Mouse (Mus musculus): ENCODE results near the gene Cnst.

The Cnst gene

GRCm38 (mm10) chr1:179545768-179546550, at the start of gene Cnst, which contains the start of gene Tfb2m:
Cnst (plus strand) TSS chr1:179546370.
Tfb2m (minus strand) TSS chr1:179546267.
- DNase-seq (ENCODE audit: low read depth, low spot score) = peak; percentile 96

GRCm38 (mm10) chr1:179499257-179499656, 46.9 kb upstream of the Cnst start:
- no peak for DNase-seq (ENCODE audit: low read depth, low spot score)

DNA sequence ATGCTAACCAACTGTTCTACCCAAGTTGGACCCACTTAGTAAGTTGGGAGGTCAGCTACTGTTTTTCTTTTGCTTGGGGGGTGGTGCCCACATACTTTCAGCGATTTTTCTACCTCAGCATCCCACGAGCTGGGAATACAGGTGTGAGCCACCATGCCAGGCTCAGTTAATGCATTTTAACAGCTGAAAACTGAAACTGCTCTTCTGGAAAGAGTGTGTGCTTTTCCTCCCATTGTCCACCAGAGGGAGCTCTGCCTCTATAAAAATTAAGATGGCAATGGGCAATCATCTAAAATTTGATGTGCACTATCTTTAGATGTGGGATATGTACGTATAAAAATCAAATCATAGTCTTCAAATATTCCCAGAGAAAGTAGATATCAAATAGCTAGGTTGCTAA, 43.6 kb upstream of the Cnst start:
- peak; percentile 35 for DNase-seq (ENCODE audit: low read depth, low spot score)

DNA sequence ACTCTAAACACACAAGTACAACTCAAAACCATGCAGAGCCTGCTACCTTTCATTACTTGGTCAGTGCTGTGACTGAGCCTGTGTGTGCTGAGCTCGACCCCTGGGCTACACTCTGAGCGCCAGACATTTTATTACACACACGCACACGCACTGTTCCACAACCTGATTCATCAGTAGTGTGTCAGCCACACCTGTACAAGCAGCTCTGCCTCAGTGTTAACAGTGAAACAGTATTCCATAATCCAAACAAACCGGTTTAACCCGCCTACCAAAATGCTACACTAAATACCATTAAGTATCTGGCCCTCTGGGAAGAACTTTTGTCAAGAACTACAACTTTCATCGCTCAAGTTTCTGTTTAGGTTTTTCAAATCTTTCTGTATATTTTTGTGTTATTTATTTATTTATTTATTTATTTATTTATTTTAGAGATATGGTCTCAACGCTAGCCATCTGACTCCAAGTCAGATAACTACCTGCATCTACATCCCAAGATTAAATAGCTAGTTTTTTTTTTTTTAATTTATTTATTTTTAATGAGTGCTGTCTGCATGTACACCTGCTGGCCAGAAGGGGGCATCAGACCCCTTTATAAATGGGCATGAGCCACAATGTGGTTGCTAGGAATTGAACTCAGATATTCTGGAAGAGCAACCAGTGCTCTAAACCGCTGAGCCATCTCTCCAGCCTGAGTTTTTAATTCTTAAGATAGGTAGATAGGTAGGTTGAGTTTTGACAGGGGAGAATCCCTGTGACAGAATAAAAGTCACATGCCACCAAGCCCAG, 39.4 kb upstream of the Cnst start:
- peak; percentile 66 for DNase-seq (ENCODE audit: low read depth, low spot score)

- DNase-seq (ENCODE audit: low read depth, low spot score) = no peak
These were observed 35.4 kb upstream of the Cnst start for GRCm38 (mm10) chr1:179510546-179511340.

GRCm38 (mm10) chr1:179511895-179512294, 34.3 kb upstream of the Cnst start:
- no peak for DNase-seq (ENCODE audit: low read depth, low spot score)

- peak; percentile 49 for DNase-seq (ENCODE audit: low read depth, low spot score)
These were observed 29.0 kb upstream of the Cnst start for GRCm38 (mm10) chr1:179516941-179517712.

DNA sequence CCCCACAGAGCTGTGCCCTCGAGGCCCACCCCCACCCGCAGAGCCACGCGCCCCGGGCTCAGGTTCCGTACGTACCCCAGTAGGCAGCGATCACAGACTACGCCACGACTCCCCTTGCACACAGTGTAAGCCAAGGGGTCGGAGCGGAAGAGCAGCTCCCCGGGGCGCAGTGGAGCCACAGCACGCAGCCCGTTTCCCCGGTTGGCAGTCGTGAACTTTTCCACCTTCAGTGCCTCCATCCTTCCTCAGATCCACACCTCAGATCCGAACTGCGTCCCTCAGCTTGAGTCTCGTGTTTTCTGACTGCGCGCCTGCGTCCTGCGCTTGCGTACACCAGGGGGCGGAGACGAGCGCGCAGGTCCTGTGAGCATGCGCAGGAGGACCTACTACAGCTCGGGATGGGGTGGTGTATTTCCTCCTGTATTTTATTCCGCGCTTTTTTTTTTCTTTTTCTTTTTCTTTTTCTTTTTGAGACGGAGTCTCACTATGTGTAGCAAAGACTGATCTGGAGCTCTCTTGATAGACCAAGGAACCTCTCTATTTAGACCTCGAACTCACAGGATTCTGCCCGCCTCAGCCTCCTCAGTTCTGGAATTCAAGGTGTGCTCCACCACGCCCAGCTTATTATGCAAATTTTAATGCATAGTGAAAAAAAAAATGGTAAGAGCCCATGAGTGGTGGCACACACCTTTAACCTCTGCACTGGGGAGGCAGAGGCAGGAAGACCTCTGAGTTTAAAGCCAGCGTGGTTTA, 28.3 kb upstream of the Cnst start, which contains the start of gene Smyd3:
Smyd3 (minus strand) TSS at position 329 of the 753 bp plus-strand sequence.
- peak; percentile 92 for DNase-seq (ENCODE audit: low read depth, low spot score)

DNA sequence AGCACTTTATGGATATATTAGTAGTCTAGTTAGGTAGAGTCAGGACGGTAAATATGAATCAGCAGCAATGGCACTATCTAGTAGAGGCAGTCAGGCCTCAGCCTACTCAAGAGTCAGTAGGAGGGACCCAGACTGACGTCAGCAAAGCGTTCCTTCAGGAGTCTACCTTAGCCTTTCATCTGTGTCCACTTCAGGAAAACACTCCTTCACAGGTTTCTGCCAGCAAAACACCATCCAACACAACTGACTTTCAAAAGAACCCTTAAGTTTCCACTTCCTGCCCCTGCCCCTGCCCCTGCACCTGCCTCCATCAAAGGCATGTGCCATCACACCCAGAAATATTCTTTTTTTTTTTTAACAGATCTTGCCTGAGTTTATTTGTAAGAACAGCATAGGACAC, 26.3 kb upstream of the Cnst start:
- peak; percentile 46 for DNase-seq (ENCODE audit: low read depth, low spot score)

- DNase-seq (ENCODE audit: low read depth, low spot score) = no peak
These were observed 7.1 kb upstream of the Cnst start for GRCm38 (mm10) chr1:179539054-179539453.

DNA sequence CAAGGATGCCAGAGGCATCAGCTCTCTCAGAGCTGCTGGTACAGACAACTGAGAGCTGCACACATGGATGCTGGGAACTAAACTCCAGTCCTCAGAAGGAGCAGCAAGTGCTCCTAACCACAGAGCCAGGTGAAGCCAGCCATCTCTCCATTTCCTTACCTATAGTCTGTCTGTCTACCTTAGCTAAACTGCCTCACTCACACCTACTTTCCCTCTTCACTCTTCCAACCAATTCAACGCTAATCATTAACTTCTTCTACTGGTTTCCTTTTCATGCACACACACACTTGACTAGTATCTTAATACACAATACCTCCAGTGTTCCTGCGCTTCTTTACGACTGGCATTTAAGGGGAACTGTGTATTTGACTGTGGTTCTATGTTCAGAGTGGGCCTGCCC, 6.3 kb upstream of the Cnst start:
- no peak for DNase-seq (ENCODE audit: low read depth, low spot score)

GRCm38 (mm10) chr1:179541502-179541901, 4.7 kb upstream of the Cnst start:
- peak; percentile 34 for DNase-seq (ENCODE audit: low read depth, low spot score)

DNA sequence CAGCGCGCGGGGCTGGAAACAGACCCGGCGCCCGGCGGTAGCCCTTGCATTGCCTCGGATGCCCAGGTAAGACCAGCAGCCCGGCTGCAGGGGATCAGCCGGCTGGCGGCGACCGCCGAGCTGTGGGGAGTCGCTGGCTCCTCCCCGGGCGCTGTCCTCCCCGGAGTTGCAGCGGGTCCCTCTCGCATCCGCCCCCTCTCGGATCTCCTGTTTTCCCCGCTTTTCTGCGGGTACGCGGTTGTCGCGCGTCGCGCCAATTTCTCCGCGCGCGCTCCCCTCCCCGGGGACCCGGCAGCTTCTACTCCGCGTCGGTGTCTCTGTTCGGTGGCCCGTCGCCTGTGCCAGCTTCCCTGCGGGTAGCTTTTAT, 364 bp downstream of the Cnst start:
- no peak for DNase-seq (ENCODE audit: low read depth, low spot score)

DNA sequence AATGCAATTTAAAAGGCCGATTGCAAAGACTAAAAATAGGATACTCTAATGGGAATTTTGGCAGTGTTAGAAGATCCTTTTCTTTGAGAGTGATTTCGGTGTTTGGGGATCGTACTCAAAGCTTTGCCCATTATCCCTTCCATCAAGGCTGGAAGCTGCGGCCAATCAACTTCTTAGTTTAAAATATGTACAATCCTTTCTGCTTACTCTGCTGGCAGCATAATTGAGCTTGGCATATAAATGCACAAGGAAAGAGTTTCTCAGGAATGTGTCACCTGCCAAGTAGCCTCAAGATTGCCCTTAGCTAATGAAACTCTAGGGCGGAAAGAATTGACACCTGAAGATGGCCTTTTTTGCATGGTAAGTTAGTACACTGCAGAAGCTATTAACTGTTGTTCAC, 1.0 kb downstream of the Cnst start:
- DNase-seq (ENCODE audit: low read depth, low spot score) = no peak

DNA sequence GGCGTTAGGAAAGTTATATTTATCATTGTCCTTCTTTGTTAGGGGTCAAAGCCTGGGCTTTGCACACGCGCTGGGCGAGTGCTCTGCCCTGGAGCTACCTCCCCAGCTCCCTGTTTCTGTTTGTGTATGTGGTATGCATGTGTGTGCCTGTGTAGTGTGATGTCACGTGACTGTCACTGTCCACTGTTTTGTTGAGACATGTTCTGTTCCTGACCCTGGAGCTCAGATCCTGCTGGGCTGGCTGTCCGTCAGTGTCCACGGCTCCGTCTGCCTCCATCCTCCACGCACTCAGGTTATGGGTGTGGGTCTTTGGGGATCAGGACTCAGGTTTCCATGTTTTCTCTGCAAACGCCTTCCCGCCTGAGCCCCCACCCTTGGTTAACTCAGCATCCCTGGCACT, 2.0 kb downstream of the Cnst start:
- DNase-seq (ENCODE audit: low read depth, low spot score) = no peak

- peak; percentile 76 for DNase-seq (ENCODE audit: low read depth, low spot score)
These were observed 3.0 kb downstream of the Cnst start for GRCm38 (mm10) chr1:179548996-179549752.

- DNase-seq (ENCODE audit: low read depth, low spot score) = peak; percentile 19
These were observed 5.2 kb downstream of the Cnst start for GRCm38 (mm10) chr1:179551336-179551735.

DNA sequence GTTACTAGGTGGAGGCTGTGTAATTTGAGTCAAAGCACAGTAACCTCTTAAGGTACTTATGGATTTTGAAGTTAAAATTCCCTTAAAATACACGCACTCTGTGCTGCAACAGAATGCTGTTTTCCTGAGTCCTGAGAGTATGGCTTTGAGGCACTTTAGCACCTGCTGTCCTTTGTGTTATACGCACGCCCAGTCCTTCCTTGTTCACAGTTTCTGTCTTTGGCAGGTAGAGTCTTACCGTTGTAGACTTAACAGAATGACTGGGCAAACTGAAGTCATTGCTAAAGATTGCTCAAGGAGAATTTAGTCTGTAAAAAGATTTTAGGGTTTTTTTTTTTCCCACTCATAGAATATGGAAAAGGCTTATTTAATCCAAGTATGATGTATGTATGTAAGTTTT, 5.8 kb downstream of the Cnst start:
- DNase-seq (ENCODE audit: low read depth, low spot score) = no peak

DNA sequence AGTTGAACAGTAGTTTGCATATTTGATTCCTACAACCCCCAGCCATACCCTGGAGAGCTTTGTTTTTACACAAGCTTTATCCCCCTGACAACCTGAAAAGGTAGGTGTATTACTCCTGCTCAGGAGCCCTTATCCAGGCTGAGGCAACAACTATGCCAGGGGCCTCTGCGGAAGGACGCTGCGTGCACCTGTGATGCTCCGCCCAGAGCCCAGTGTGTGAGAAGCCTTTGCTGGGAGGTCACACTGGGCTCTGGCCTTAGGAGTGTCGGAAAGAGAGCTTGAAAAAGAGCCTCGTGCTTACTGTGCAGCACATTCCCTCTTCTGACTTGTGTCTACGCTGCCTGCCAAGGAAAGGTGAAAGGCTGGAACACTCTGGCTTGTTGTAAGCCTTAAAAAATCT, 6.6 kb downstream of the Cnst start:
- DNase-seq (ENCODE audit: low read depth, low spot score) = no peak
